Mouse (Mus musculus) embryonic facial prominence, embryonic 13.5 days (tissue): ENCODE results near the gene Uhmk1. TPM values are rescaled to one million over a fixed set of nuclear protein-coding genes. Genes with fewer than 3 reads are reported as not detected.

Experiments used
- ATAC-seq: fragments of 200-750 bp; cut with Nextera tagmentation; 2 replicates; pipeline ENCODE4 v1.8.0; 2017; ENCODE audit warnings: low read depth; ENCODE audit not compliant: insufficient number of reproducible peaks, insufficient read depth, low FRiP score, low TSS enrichment
- H3K27ac ChIP-seq: fragments of 300-500 bp; sonication (generic); 2 replicates; pipeline ENCODE4 v1.5.1; 2015; ENCODE audit warnings: moderate library complexity, mild to moderate bottlenecking, inconsistent platforms
- H3K27me3 ChIP-seq: fragments of 300-500 bp; sonication (generic); 2 replicates; pipeline ENCODE4 v1.6.1; 2015; ENCODE audit warnings: mild to moderate bottlenecking, inconsistent platforms
- H3K36me3 ChIP-seq: fragments of 300-500 bp; sonication (generic); 2 replicates; pipeline ENCODE4 v1.6.1; 2015; ENCODE audit warnings: mild to moderate bottlenecking, inconsistent platforms
- H3K4me1 ChIP-seq: fragments of 300-500 bp; sonication (generic); 2 replicates; pipeline ENCODE4 v1.6.1; 2015; ENCODE audit warnings: inconsistent platforms
- H3K4me2 ChIP-seq: fragments of 300-500 bp; sonication (generic); 2 replicates; pipeline ENCODE4 v1.6.1; 2015; ENCODE audit warnings: moderate library complexity, mild to moderate bottlenecking, inconsistent platforms
- H3K4me3 ChIP-seq: fragments of 300-500 bp; sonication (generic); 2 replicates; pipeline ENCODE4 v1.5.1; 2015; ENCODE audit warnings: mild to moderate bottlenecking, inconsistent platforms
- H3K9ac ChIP-seq: fragments of 300-500 bp; sonication (generic); 2 replicates; pipeline ENCODE4 v1.6.1; 2015; ENCODE audit warnings: mild to moderate bottlenecking, inconsistent platforms
- H3K9me3 ChIP-seq: fragments of 300-500 bp; sonication (generic); 2 replicates; pipeline ENCODE4 v1.6.1; 2016; ENCODE audit warnings: inconsistent platforms
- WGBS: fragments of 180-500 bp; shearing (Covaris S2); methylation state at CpG from one replicate; pipeline ENCODE4 v1.1.7; 2015; ENCODE audit warnings: mixed read lengths; 5-methylcytosine and 5-hydroxymethylcytosine counted together
- polyA plus RNA-seq: library from polyadenylated mRNA; unstranded; fragments of >200 nt; fragmentation: Nextera tagmentation; extraction: Ambion mirVana; gene quantifications from 2 replicates; pipeline ENCODE4 v1.2.1, GENCODE M21; 2015

The Uhmk1 gene
- polyA plus RNA-seq, 1 experiment from 2014 or later = 5.1 TPM

DNA sequence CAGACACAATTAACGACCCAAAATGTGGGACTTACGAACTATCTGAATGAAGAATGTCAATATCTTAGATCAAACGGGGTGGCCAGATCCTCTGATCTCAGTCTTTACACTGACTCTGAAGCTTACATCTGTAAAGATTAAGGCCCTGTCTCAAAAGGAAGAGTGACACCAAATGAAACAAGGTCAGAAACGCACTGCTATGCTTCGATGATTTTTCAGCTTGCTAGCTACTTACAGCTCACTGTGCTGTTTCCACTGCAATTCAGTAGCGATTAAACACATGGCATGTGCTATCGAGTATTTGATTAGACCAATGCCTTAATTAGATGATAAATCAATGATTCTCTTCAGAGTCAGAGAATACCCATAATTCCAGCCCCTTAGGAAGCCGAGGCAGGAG, 61.2 kb downstream of the Uhmk1 start:
- Histone ChIP-seq H3K36me3 (peaks cover 53% of the 10 kb centered on the region), H3K4me1 (no peaks in the 10 kb centered on the region), H3K9ac (no peak overlapping the region), H3K4me2 (no peak overlapping the region), H3K9me3 (no peaks in the 10 kb centered on the region), H3K27ac (no peak overlapping the region), H3K27me3 (no peaks in the 10 kb centered on the region), H3K4me3 (no peak overlapping the region)
- 90% methylated on average over 8 of the region's 8 CpGs for whole genome bisulfite sequencing
- ATAC-seq = no peak

DNA sequence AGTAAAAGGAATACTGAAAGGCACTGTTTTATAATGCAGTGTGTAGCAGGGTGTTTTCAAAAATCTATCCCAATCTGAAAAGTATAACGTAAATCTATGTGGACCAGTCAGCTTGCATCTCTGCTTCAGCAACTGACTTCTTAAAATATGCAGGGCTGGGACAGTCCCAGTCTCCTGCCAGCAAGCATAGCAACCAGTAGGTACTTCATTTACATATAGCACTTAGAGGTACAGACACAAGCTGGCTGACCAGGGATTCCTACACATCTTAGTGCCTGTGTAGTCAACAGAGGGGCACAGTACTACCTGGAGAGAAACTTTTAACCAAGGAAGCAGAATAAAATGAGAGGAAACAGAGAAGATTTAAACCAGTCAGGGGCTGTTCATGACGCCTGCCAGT, 62.6 kb downstream of the Uhmk1 start:
- H3K36me3 ChIP-seq = peaks cover 55% of the 10 kb centered on the region
- peaks cover 2% of the 10 kb centered on the region; the same call in 1 of the 2 replicates for H3K4me1 ChIP-seq
- H3K4me3 ChIP-seq = no peak overlapping the region
- H3K27ac ChIP-seq = no peak overlapping the region
- 88% methylated on average over 2 of the region's 2 CpGs for WGBS
- no peak overlapping the region for H3K4me2 ChIP-seq
- no peak for ATAC-seq
- no peak overlapping the region for H3K9ac ChIP-seq
- no peaks in the 10 kb centered on the region for H3K27me3 ChIP-seq
- no peaks in the 10 kb centered on the region for H3K9me3 ChIP-seq

DNA sequence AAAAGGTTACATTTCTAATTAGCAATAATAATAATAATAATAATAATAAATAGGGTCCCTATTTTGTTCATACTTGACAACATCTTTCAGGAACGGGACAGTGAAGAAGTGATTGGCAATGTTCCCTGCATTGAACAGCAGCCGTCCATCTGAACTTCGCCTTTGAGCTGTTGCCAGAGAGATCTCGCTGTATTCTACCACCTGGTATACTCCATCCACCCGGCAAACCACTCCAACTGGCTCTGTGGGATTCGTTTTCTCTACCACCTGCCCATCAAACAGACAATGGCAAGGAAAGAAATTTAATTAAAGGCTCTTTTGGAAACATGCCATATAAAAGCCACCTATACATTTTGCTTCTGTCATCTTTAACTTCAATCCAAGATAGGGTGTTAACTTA, 64.3 kb downstream of the Uhmk1 start:
- no peak for ATAC-seq
- peaks cover 50% of the 10 kb centered on the region for H3K36me3 ChIP-seq
- WGBS = 82% methylated on average over 6 of the region's 6 CpGs
- H3K4me3 ChIP-seq = no peak overlapping the region
- peaks cover 3% of the 10 kb centered on the region; the same call in 1 of the 2 replicates for H3K4me1 ChIP-seq
- no peak overlapping the region for H3K9ac ChIP-seq
- H3K4me2 ChIP-seq = no peak overlapping the region
- H3K27me3 ChIP-seq = no peaks in the 10 kb centered on the region
- H3K27ac ChIP-seq = no peak overlapping the region
- H3K9me3 ChIP-seq = no peaks in the 10 kb centered on the region

DNA sequence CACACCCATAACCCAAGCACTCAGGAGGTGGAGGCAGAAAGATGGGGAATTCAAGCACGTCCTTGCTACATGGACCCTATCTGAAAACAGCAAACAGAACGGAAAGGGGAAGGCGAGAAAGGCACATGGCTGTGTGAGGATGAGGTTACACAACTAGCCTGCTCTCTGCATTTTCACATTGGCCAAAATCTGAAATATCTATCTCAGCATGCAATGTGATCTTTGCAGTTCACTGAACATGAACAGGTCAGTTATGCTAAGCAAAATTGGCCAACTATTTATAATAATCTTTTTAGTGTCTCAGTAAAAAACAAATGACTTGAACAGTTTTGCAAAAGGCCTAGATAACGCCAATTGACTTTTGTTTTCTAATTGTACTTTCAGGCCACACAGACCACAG, 65.4 kb downstream of the Uhmk1 start:
- Histone ChIP-seq H3K36me3 (peaks cover 47% of the 10 kb centered on the region), H3K9me3 (no peaks in the 10 kb centered on the region), H3K9ac (no peak overlapping the region), H3K27ac (no peak overlapping the region), H3K4me2 (no peak overlapping the region), H3K27me3 (no peaks in the 10 kb centered on the region), H3K4me1 (peaks cover 3% of the 10 kb centered on the region; the same call in 1 of the 2 replicates), H3K4me3 (no peak overlapping the region)
- ATAC-seq = no peak
- WGBS = 84% methylated on average over 4 of the region's 4 CpGs

DNA sequence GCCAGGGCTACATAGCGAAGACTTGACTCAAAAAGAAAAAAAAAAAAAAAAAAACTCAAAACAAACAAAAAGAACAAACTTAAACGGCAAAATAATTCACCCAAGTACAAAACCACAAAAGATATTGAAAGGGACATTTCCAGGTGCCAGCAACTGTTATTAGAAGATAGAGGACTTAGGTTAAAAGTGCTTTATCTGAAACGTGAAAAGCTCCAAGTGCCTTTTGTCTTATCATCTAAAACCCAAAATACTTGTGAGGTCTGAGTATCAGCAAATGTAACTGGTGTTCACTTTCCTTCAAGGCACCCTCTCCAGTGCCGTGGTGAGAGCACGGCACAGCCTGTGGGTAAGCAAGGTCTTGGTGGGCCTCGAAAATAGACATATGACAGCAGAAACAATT, 66.7 kb downstream of the Uhmk1 start:
- Histone ChIP-seq H3K4me1 (peaks cover 3% of the 10 kb centered on the region; the same call in 1 of the 2 replicates), H3K9me3 (no peaks in the 10 kb centered on the region), H3K36me3 (peaks cover 48% of the 10 kb centered on the region), H3K9ac (no peak overlapping the region), H3K27me3 (no peaks in the 10 kb centered on the region), H3K4me2 (no peak overlapping the region), H3K4me3 (no peak overlapping the region), H3K27ac (no peak overlapping the region)
- 86% methylated on average over 6 of the region's 6 CpGs for WGBS
- no peak for ATAC-seq

DNA sequence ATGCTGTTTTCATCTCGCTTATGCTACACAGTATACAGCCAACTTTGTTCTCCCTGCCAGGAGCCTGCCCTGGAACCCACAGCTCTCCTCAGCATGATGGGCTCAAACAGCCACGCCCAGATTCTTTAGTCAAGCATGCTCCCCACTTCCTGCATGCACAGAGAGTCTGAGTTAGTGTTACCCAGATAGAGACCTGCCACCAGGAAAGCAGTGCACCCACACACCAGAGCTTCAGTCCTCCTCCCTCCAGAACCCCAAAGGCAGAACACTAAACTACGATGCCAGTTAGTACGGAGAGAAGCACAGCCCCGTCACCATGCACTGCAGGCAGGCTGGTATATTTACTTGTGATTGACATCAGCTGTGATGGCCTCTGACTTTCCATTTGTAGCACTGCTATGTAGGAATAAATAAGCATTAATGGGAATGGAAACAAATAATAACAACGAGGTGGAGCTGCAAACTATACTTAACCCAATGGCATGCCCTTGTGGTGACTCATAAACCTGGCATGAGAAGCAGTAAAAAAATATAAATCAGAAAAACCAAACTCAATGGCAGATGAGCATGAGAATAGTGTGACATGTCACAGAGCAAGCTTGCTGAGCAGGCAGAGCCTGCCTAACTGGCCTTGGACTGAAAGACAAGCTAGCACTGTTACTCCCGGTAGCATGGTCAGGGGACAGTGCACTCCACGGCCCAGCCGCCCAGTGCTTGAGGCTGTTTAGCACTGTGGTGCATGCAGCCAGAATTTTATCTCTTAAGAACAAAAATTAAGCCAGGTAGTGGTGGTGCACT, 67.3 kb downstream of the Uhmk1 start:
- H3K4me2 ChIP-seq = no peak overlapping the region
- WGBS = 81% methylated on average over 9 of the region's 9 CpGs
- ATAC-seq = no peak
- H3K9me3 ChIP-seq = no peaks in the 10 kb centered on the region
- H3K36me3 ChIP-seq = peaks cover 54% of the 10 kb centered on the region
- peaks cover 3% of the 10 kb centered on the region; the same call in 1 of the 2 replicates for H3K4me1 ChIP-seq
- H3K9ac ChIP-seq = no peak overlapping the region
- H3K27me3 ChIP-seq = no peaks in the 10 kb centered on the region
- no peak overlapping the region for H3K4me3 ChIP-seq
- H3K27ac ChIP-seq = no peak overlapping the region

DNA sequence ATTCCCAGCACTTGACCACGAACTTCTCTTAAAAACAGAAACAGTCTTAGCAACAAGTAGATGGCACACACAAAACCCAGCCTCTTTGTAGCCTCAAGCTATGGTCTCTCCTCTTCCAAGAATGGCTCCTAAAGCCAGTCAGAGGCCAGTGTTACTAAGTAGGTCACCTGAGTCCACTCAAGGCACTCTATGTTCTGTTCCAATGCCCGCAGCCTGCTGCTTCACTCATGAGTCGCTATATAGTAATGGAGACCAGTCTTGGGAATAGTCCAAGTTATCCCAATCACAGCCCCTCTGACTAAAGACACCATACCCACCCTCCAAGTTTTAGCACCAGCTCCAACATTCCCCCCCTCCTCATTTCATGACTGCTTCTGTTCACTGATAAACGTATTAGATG, 69.6 kb downstream of the Uhmk1 start:
- ATAC-seq = no peak
- Histone ChIP-seq H3K4me2 (no peak overlapping the region), H3K9ac (no peak overlapping the region), H3K4me1 (peaks cover 3% of the 10 kb centered on the region; the same call in 1 of the 2 replicates), H3K27ac (no peak overlapping the region), H3K36me3 (peaks cover 58% of the 10 kb centered on the region), H3K4me3 (no peak overlapping the region), H3K27me3 (no peaks in the 10 kb centered on the region), H3K9me3 (no peaks in the 10 kb centered on the region)
- 92% methylated on average over 4 of the region's 4 CpGs for WGBS

Other genes starting within 250 kb of the Uhmk1 start
- 18.4 and 20.0 TPM in 2 replicates for gene Hsd17b7, start 246.2 kb downstream of the Uhmk1 start, polyA plus RNA-seq
- gene Ddr2, start 104.6 kb downstream of the Uhmk1 start, polyA plus RNA-seq = 103 and 115 TPM in 2 replicates
- gene Uap1, start 40.4 kb downstream of the Uhmk1 start, polyA plus RNA-seq = 69.3 and 69.8 TPM in 2 replicates
- not detected in 2 replicates for gene Sh2d1b2, start 17.4 kb upstream of the Uhmk1 start, polyA plus RNA-seq
- not detected in 2 replicates for gene Sh2d1b1, start 61.9 kb upstream of the Uhmk1 start, polyA plus RNA-seq
- 2.4 and 2.6 TPM in 2 replicates for gene Gm7694, start 90.9 kb upstream of the Uhmk1 start, polyA plus RNA-seq
- gene Spata46, start 93.4 kb upstream of the Uhmk1 start, polyA plus RNA-seq = 0.46 and 1.2 TPM in 2 replicates